Mouse (Mus musculus): ENCODE measurements around the gene Thada. TPM values are rescaled to one million over a fixed set of nuclear protein-coding genes. Genes with fewer than 3 reads are reported as not detected.

Gene Thada
- polyA plus RNA-seq, 1 experiment from 2014 or later: 1.3 TPM

DNA sequence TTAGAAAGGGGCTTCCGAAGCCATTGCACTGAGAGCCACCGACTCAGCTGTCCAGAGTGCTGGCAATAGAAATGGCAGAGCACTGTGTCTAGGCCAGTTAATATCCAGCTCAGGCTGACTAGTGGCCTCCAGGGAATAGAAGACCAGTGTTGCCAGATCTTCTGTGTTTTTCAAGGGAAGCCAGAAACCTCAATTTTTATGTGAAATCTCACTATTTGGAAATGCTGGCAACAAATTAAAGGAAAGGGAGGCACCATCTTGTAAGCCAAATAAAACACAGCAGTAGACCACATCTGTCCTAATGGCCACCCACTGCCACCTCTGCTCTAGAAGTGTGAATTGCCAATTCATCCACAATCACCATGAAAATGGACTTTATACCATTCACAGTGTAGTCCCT is 76.0 kb downstream of the Thada start:
- TF ChIP-seq CTCF (IDR thresholded peaks at IDR 0.05; ENCODE audit: low read depth): no peak
- WGBS: 98% methylated on average over 2 of the region's 2 CpGs
- Histone ChIP-seq H3K27ac (ENCODE audit: low read depth, low read length) (no peak overlapping the region), H3K9ac (ENCODE audit: low read depth, low read length) (no peak overlapping the region), H3K4me1 (replicated peaks; ENCODE audit: control insufficient read depth, insufficient read depth, low read length) (no peaks in the 10 kb centered on the region), H3K9me3 (ENCODE audit: control insufficient read depth) (no peaks in the 10 kb centered on the region), H3K4me3 (ENCODE audit: low read depth, low read length) (no peak overlapping the region), H3K4me2 (replicated peaks; ENCODE audit: low read depth) (no peak overlapping the region), H3K27me3 (replicated peaks; ENCODE audit: control insufficient read depth, insufficient read depth, low read length) (no peaks in the 10 kb centered on the region), H3K36me3 (ENCODE audit: control insufficient read depth, insufficient read depth) (peaks cover 16% of the 10 kb centered on the region)
- no peak for ATAC-seq

DNA sequence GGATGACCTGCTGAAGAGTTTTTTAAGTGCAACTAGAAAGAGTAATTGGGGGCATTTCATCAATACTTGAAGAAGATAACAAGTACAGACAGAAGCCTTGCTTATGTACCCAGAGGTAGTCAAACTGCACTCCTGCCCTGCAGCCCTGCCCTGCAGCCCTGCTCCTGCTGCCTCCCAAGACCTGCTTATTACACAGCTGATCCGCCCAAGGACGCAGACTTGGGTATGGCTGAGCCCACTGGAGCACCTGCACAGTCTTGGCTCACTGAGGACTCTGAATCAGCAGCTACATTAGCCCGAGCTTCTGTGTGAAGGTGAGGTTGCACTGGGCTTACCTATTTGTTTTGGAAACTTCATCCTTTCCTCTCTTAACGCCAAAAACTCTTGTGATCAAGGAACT is 79.8 kb downstream of the Thada start:
- Histone ChIP-seq H3K4me3 (ENCODE audit: low read depth, low read length) (no peak overlapping the region), H3K9ac (ENCODE audit: low read depth, low read length) (no peak overlapping the region), H3K27ac (ENCODE audit: low read depth, low read length) (no peak overlapping the region), H3K4me2 (replicated peaks; ENCODE audit: low read depth) (no peak overlapping the region), H3K4me1 (replicated peaks; ENCODE audit: control insufficient read depth, insufficient read depth, low read length) (no peaks in the 10 kb centered on the region), H3K27me3 (replicated peaks; ENCODE audit: control insufficient read depth, insufficient read depth, low read length) (no peaks in the 10 kb centered on the region), H3K36me3 (ENCODE audit: control insufficient read depth, insufficient read depth) (peaks cover 11% of the 10 kb centered on the region), H3K9me3 (ENCODE audit: control insufficient read depth) (no peaks in the 10 kb centered on the region)
- WGBS: 84% methylated on average over 4 of the region's 4 CpGs
- ATAC-seq: no peak
- TF ChIP-seq CTCF (IDR thresholded peaks at IDR 0.05; ENCODE audit: low read depth): no peak

DNA sequence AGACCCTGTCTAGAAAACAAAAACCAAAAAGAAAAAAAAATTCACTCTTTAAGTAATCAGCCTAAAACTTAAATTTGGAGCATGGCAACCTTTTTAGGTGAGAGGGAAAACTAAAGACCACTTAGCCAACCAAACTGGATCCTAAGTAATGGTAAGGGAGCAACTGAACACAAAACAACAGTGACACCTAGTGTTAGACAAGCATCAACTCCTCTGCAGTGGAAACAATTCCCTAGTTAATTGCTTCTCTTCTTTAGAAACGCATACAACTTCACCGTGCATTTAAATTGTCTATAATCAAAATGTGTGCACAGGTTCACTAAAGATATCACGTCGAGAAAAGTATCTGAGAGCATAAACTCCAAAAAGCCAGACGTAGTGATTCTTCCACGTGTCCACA is 80.3 kb downstream of the Thada start:
- H3K9ac ChIP-seq (ENCODE audit: low read depth, low read length): no peak overlapping the region
- no peaks in the 10 kb centered on the region for H3K4me1 ChIP-seq (replicated peaks; ENCODE audit: control insufficient read depth, insufficient read depth, low read length)
- peak; percentile 86 for TF ChIP-seq CTCF (IDR thresholded peaks at IDR 0.05; ENCODE audit: low read depth)
- peaks cover 7% of the 10 kb centered on the region; the same call in 1 of the 2 replicates for H3K36me3 ChIP-seq (ENCODE audit: control insufficient read depth, insufficient read depth)
- WGBS: 77% methylated on average over 6 of the region's 6 CpGs
- H3K27me3 ChIP-seq (replicated peaks; ENCODE audit: control insufficient read depth, insufficient read depth, low read length): no peaks in the 10 kb centered on the region
- no peak overlapping the region for H3K4me2 ChIP-seq (replicated peaks; ENCODE audit: low read depth)
- no peaks in the 10 kb centered on the region for H3K9me3 ChIP-seq (ENCODE audit: control insufficient read depth)
- H3K4me3 ChIP-seq (ENCODE audit: low read depth, low read length): no peak overlapping the region
- no peak for ATAC-seq
- no peak overlapping the region for H3K27ac ChIP-seq (ENCODE audit: low read depth, low read length)

DNA sequence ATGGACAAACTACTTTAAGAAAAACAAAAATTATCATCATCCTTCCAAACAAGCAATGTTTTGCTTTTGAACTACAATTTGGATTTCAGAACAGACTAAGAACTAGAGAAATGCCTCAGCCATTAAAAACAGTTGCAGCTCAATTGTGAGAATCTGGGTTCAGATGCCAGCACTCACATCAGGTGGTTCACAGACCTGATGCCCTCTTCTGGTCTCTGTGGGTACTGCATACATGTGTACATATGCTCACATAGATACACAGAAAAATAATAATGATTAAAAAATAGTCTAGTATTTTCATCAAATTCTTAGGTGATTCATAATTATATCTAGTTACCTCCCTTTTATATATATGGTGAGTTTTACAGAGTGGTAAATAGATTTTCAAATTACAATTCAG is 81.3 kb downstream of the Thada start:
- ATAC-seq: no peak
- H3K4me3 ChIP-seq (ENCODE audit: low read depth, low read length): no peak overlapping the region
- H3K4me1 ChIP-seq (replicated peaks; ENCODE audit: control insufficient read depth, insufficient read depth, low read length): no peaks in the 10 kb centered on the region
- no peaks in the 10 kb centered on the region for H3K9me3 ChIP-seq (ENCODE audit: control insufficient read depth)
- no peak overlapping the region for H3K9ac ChIP-seq (ENCODE audit: low read depth, low read length)
- peak; percentile 65 for TF ChIP-seq CTCF (IDR thresholded peaks at IDR 0.05; ENCODE audit: low read depth)
- peaks cover 11% of the 10 kb centered on the region; the same call in 1 of the 2 replicates for H3K36me3 ChIP-seq (ENCODE audit: control insufficient read depth, insufficient read depth)
- H3K27ac ChIP-seq (ENCODE audit: low read depth, low read length): no peak overlapping the region
- H3K4me2 ChIP-seq (replicated peaks; ENCODE audit: low read depth): no peak overlapping the region
- no peaks in the 10 kb centered on the region for H3K27me3 ChIP-seq (replicated peaks; ENCODE audit: control insufficient read depth, insufficient read depth, low read length)

DNA sequence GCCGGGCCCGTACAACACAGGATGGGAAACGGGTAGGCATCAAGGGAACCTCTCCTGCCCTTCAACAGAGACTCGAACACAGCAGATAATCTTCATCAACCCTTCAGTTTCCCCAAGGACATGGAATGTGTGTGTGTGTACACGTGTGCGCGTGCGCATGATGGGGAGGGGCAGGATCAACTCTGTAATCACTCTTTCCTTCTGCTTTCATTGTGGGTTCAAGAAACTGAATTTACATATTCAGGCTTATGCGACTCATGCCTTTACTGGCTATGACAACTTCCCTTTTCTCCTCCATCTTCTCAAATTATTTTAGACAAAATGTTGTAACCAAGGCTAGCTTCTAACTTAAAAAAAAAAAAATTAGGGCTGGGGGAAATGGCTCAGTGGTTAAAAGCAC is 85.7 kb downstream of the Thada start:
- Histone ChIP-seq H3K4me1 (replicated peaks; ENCODE audit: control insufficient read depth, insufficient read depth, low read length) (peaks cover 7% of the 10 kb centered on the region; the same call in 1 of the 2 replicates), H3K4me2 (replicated peaks; ENCODE audit: low read depth) (no peak overlapping the region), H3K36me3 (ENCODE audit: control insufficient read depth, insufficient read depth) (peaks cover 10% of the 10 kb centered on the region), H3K27me3 (replicated peaks; ENCODE audit: control insufficient read depth, insufficient read depth, low read length) (no peaks in the 10 kb centered on the region), H3K27ac (ENCODE audit: low read depth, low read length) (no peak overlapping the region), H3K4me3 (ENCODE audit: low read depth, low read length) (no peak overlapping the region), H3K9ac (ENCODE audit: low read depth, low read length) (no peak overlapping the region), H3K9me3 (ENCODE audit: control insufficient read depth) (no peaks in the 10 kb centered on the region)
- no peak for ATAC-seq
- no peak for TF ChIP-seq CTCF (IDR thresholded peaks at IDR 0.05; ENCODE audit: low read depth)
- 93% methylated on average over 9 of the region's 9 CpGs for WGBS

DNA sequence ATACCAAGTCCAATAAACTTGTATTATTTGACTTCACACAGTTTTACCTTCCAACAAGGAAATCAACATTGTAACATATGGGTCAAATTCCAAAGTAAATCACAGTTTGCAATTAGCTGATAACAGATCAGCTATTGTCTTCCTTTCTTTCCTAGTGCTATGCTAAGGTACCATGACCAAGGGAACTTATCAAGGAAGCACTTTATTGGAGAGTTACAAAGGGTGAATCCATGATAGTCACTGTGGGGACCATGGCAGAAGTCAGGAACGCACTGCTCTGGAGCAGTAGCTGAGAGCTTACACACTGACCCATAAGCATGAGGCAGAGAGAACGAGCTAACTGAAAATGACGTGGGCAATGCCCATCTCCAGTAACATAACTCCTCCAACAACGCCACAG is 89.1 kb downstream of the Thada start:
- Histone ChIP-seq H3K4me2 (replicated peaks; ENCODE audit: low read depth) (no peak overlapping the region), H3K9ac (ENCODE audit: low read depth, low read length) (no peak overlapping the region), H3K4me1 (replicated peaks; ENCODE audit: control insufficient read depth, insufficient read depth, low read length) (peaks cover 7% of the 10 kb centered on the region; the same call in 1 of the 2 replicates), H3K9me3 (ENCODE audit: control insufficient read depth) (no peaks in the 10 kb centered on the region), H3K4me3 (ENCODE audit: low read depth, low read length) (no peak overlapping the region), H3K27me3 (replicated peaks; ENCODE audit: control insufficient read depth, insufficient read depth, low read length) (no peaks in the 10 kb centered on the region), H3K36me3 (ENCODE audit: control insufficient read depth, insufficient read depth) (peaks cover 7% of the 10 kb centered on the region; the same call in 1 of the 2 replicates), H3K27ac (ENCODE audit: low read depth, low read length) (no peak overlapping the region)
- ATAC-seq: peak; percentile 88
- TF ChIP-seq CTCF (IDR thresholded peaks at IDR 0.05; ENCODE audit: low read depth): no peak
- 56% methylated on average over 4 of the region's 4 CpGs for WGBS
